Mouse (Mus musculus) urinary bladder, adult 2 months (tissue): ENCODE measurements around the gene Ccdc141. TPM values are rescaled to one million over a fixed set of nuclear protein-coding genes. Genes with fewer than 3 reads are reported as not detected.
A peak's percentile ranks its signal among the peaks of the same experiment; 100 is the strongest.

Experiments used
- DNase-seq: peaks from one replicate; pipeline ENCODE4 v3.0.0; 2022; ENCODE audit warnings: low spot score
- polyA plus RNA-seq: library from polyadenylated mRNA; depleted of rRNA; stranded (reverse); fragments of >200 nt; gene quantifications from 2 replicates; pipeline ENCODE4 v1.2.3, GENCODE M21; 2012; rRNA removed

Gene Ccdc141
- polyA plus RNA-seq, 1 experiment, result 5.1 TPM

GRCm38 (mm10) chr2:76972051-76972450 is 198.4 kb downstream of the Ccdc141 start:
- no peak for DNase-seq

GRCm38 (mm10) chr2:76971069-76971468 is 199.4 kb downstream of the Ccdc141 start:
- DNase-seq, result no peak

GRCm38 (mm10) chr2:76970669-76971068 is 199.8 kb downstream of the Ccdc141 start:
- no peak for DNase-seq

GRCm38 (mm10) chr2:76970204-76970603 is 200.2 kb downstream of the Ccdc141 start:
- DNase-seq, result no peak

- DNase-seq, result no peak
These were observed 200.8 kb downstream of the Ccdc141 start for GRCm38 (mm10) chr2:76969637-76970036.

- DNase-seq, result peak; percentile 38
These were observed 201.5 kb downstream of the Ccdc141 start for GRCm38 (mm10) chr2:76968919-76969318.

GRCm38 (mm10) chr2:76966582-76966981 is 203.9 kb downstream of the Ccdc141 start:
- no peak for DNase-seq

GRCm38 (mm10) chr2:76966013-76966412 is 204.4 kb downstream of the Ccdc141 start:
- DNase-seq, result no peak

- DNase-seq, result no peak
These were observed 204.9 kb downstream of the Ccdc141 start for GRCm38 (mm10) chr2:76965542-76965941.

- no peak for DNase-seq
These were observed 208.4 kb downstream of the Ccdc141 start for GRCm38 (mm10) chr2:76962045-76962432.

- no peak for DNase-seq
These were observed 208.9 kb downstream of the Ccdc141 start for GRCm38 (mm10) chr2:76961420-76962044.

Other genes with a start within 250 kb of the Ccdc141 start
- under 0.01 and 0.03 TPM in 2 replicates for gene Ttn, start 188.1 kb downstream of the Ccdc141 start, polyA plus RNA-seq
- 19.1 and 21.2 TPM in 2 replicates for gene Sestd1, start 110.0 kb upstream of the Ccdc141 start, polyA plus RNA-seq